Mouse (Mus musculus) Patski (cell line): ENCODE results near the gene Cux1. TPM values are rescaled to one million over a fixed set of nuclear protein-coding genes. Genes with fewer than 3 reads are reported as not detected.

ENCODE experiments used
- ATAC-seq: fragments of 100-300 bp; one replicate; pipeline ENCODE4 v1.8.0; 2021
- CTCF ChIA-PET: fragments of 350-600 bp; sonication (Branson Sonifier 250); formaldehyde crosslinking; loops from one replicate; lab custom pipeline; 2022; ENCODE audit warnings: inconsistent platforms; lab: Charles Lee
- POLR2A ChIA-PET: fragments of 350-600 bp; sonication (Branson Sonifier 250); formaldehyde crosslinking; loops from one replicate; lab custom pipeline; 2022; ENCODE audit warnings: antibody characterized with exemption, inconsistent platforms; lab: Charles Lee
- DNase-seq: peaks from one replicate; pipeline ENCODE4 v3.0.0-alpha.2; 2011; ENCODE audit warnings: low read depth, low spot score
- H3K27me3 ChIP-seq: fragments of 371-371 bp; one replicate; pipeline ENCODE4 v1.5.1; 2021
- CTCF ChIP-seq: fragments of 100-300 bp; IDR thresholded peaks from one replicate; pipeline ENCODE4 v1.5.1; 2021
- in situ Hi-C: fragments of 300-500 bp; cut with MboI; formaldehyde crosslinking; loops from 3 replicates; pipeline ENCODE4 v1.11.1; 2018; ENCODE audit warnings: low pct_unique_long_range_greater_than_20kb, mixed read lengths
- polyA plus RNA-seq: library from polyadenylated mRNA; unstranded; gene quantifications from one replicate; pipeline ENCODE4 v1.2.3, GENCODE M21; 2021

Cux1 gene
- polyA plus RNA-seq, 1 experiment from 2014 or later: 166 TPM

GRCm38 (mm10) chr5:136402622-136403564 lies 164.4 kb downstream of the Cux1 start:
- no peaks in the 10 kb centered on the region for H3K27me3 ChIP-seq
- ATAC-seq (peak; percentile 26), DNase-seq (no peak)
- TF ChIP-seq CTCF: no peak
- ChIA-PET POLR2A (interaction anchor here (1.3 to 1.5 kb wide), 3 partner anchors 13 to 163 kb away, joined by 3 to 5 read pairs (median 3); no protein-coding TSS in a partner anchor), CTCF (interaction anchor here (0.6 to 2.7 kb wide), 5 partner anchors 8 to 149 kb away, joined by 3 to 6 read pairs (median 4); no protein-coding TSS in a partner anchor)
- in situ Hi-C loops: no loop called here

GRCm38 (mm10) chr5:136398706-136399105 lies 168.6 kb downstream of the Cux1 start:
- POLR2A ChIA-PET: no interaction called here
- TF ChIP-seq CTCF: no peak
- in situ Hi-C loops: no loop called here
- no peaks in the 10 kb centered on the region for H3K27me3 ChIP-seq
- no peak for DNase-seq
- CTCF ChIA-PET: interaction anchor here (1.2 to 1.5 kb wide), 2 partner anchors 16 to 20 kb away, joined by 3 read pairs; no protein-coding TSS in a partner anchor
- no peak for ATAC-seq

GRCm38 (mm10) chr5:136396699-136397098 lies 170.6 kb downstream of the Cux1 start:
- TF ChIP-seq CTCF: no peak
- in situ Hi-C loops: no loop called here
- ChIA-PET CTCF (interaction anchor here (1.1 to 1.3 kb wide), 2 partner anchors 20 to 36 kb away, joined by 4 read pairs; no protein-coding TSS in a partner anchor), POLR2A (interaction anchor here (0.8 kb wide), 1 partner anchor 34 kb away, joined by 3 read pairs; no protein-coding TSS in a partner anchor)
- no peak for DNase-seq
- no peak for ATAC-seq
- no peaks in the 10 kb centered on the region for H3K27me3 ChIP-seq

GRCm38 (mm10) chr5:136396256-136396655 lies 171.0 kb downstream of the Cux1 start:
- CTCF ChIA-PET: interaction anchor here (1.1 to 1.3 kb wide), 3 partner anchors 19 to 227 kb away, joined by 3 to 4 read pairs (median 4); no protein-coding TSS in a partner anchor
- no peak for DNase-seq

GRCm38 (mm10) chr5:136395600-136396195 lies 171.6 kb downstream of the Cux1 start:
- no peaks in the 10 kb centered on the region for H3K27me3 ChIP-seq
- DNase-seq: no peak
- ChIA-PET CTCF (interaction anchor here (1.0 to 1.3 kb wide), 4 partner anchors 10 to 228 kb away, joined by 3 to 4 read pairs (median 4); no protein-coding TSS in a partner anchor), POLR2A (interaction anchor here (1.3 kb wide), 1 partner anchor 61 kb away, joined by 3 read pairs; no protein-coding TSS in a partner anchor)
- no peak for ATAC-seq
- in situ Hi-C loops: no loop called here
- no peak for TF ChIP-seq CTCF

More at GRCm38 (mm10) chr5:136396256-136396655, 171.0 kb downstream of the Cux1 start:
- no peak for TF ChIP-seq CTCF
- in situ Hi-C loops: no loop called here
- ATAC-seq: no peak
- H3K27me3 ChIP-seq: no peaks in the 10 kb centered on the region
- POLR2A ChIA-PET: interaction anchor here (0.8 kb wide), 1 partner anchor 34 kb away, joined by 3 read pairs; no protein-coding TSS in a partner anchor

GRCm38 (mm10) chr5:136394517-136395212 lies 172.6 kb downstream of the Cux1 start:
- POLR2A ChIA-PET: interaction anchor here (0.6 to 1.3 kb wide), 2 partner anchors 60 to 96 kb away, joined by 3 to 4 read pairs; no protein-coding TSS in a partner anchor
- in situ Hi-C loops: no loop called here
- H3K27me3 ChIP-seq: no peaks in the 10 kb centered on the region
- TF ChIP-seq CTCF: no peak
- CTCF ChIA-PET: interaction anchor here (0.9 to 1.3 kb wide), 3 partner anchors 9 to 229 kb away, joined by 3 to 4 read pairs (median 3); no protein-coding TSS in a partner anchor
- DNase-seq (no peak), ATAC-seq (no peak)

GRCm38 (mm10) chr5:136393621-136394020 lies 173.7 kb downstream of the Cux1 start:
- H3K27me3 ChIP-seq: no peaks in the 10 kb centered on the region

GRCm38 (mm10) chr5:136386757-136387156 lies 180.5 kb downstream of the Cux1 start:
- ChIA-PET CTCF (interaction anchor here (1.1 to 1.7 kb wide), 4 partner anchors 8 to 93 kb away, joined by 3 to 7 read pairs (median 4); no protein-coding TSS in a partner anchor), POLR2A (no interaction called here)
- in situ Hi-C loops: no loop called here
- ATAC-seq (no peak), DNase-seq (no peak)
- no peaks in the 10 kb centered on the region for H3K27me3 ChIP-seq
- TF ChIP-seq CTCF: no peak

More at GRCm38 (mm10) chr5:136393621-136394020, 173.7 kb downstream of the Cux1 start:
- in situ Hi-C loops: no loop called here
- POLR2A ChIA-PET: no interaction called here
- DNase-seq (no peak), ATAC-seq (no peak)
- CTCF ChIA-PET: no interaction called here
- TF ChIP-seq CTCF: no peak

GRCm38 (mm10) chr5:136385161-136385560 lies 182.1 kb downstream of the Cux1 start:
- CTCF ChIA-PET: interaction anchor here (0.7 to 1.4 kb wide), 4 partner anchors 14 to 95 kb away, joined by 3 to 4 read pairs (median 3); no protein-coding TSS in a partner anchor
- POLR2A ChIA-PET: no interaction called here

More at GRCm38 (mm10) chr5:136385161-136385560, 182.1 kb downstream of the Cux1 start:
- DNase-seq: no peak
- ATAC-seq: no peak
- TF ChIP-seq CTCF: no peak
- in situ Hi-C loops: no loop called here
- H3K27me3 ChIP-seq: no peaks in the 10 kb centered on the region
